Mouse (Mus musculus): ENCODE results near the gene Naif1. TPM values are rescaled to one million over a fixed set of nuclear protein-coding genes. Genes with fewer than 3 reads are reported as not detected.
A peak's percentile ranks its signal among the peaks of the same experiment; 100 is the strongest.

The Naif1 gene
- polyA plus RNA-seq, 1 experiment from 2014 or later: 4.5 TPM

DNA sequence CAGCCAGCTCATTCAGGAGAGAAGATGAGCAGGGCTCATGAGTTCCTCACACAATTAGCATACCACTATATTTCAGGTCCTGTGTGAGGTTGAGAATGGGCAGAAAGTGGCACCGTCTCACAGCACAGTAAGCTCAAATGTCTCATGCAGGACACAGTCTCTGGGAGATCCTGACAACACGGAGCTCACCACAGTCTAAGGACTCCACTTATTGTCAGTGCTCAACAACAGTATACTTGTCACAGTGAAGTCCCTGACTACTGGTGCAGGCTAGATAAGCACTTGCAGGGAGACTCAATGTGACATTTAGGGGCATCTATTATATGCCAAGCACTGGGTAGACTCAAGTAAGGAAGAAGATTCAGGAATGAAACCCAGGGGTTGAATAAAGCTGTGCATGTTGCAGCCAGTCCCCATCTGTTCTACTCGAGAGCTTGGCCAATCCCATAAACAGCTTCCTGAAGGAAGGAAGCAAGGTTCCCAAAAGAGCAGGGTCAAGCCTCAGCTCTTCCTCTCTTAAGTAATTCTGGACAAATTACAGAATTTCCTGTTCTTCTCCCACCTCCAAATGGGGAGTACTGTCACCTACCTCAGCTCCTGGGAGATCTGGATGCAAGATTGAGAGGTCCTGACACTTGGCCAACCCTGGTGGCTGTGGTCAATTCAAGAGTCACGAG, 20.9 kb upstream of the Naif1 start:
- H3K4me1 ChIP-seq (ENCODE audit: control insufficient read depth in 2 of 2, insufficient read depth in 2 of 2, low read length in 2 of 2): peaks cover 26 to 32% of the 10 kb centered on the region in 2 experiments
- H3K4me2 ChIP-seq (ENCODE audit: low read length): no peak overlapping the region
- no peak for ATAC-seq (ENCODE audit: insufficient number of reproducible peaks, insufficient read depth, low FRiP score, low read depth)
- H3K9ac ChIP-seq (ENCODE audit: low read length): no peak overlapping the region
- 73% methylated on average over 4 of the region's 4 CpGs for WGBS
- H3K27me3 ChIP-seq (ENCODE audit: control insufficient read depth, insufficient read depth, low read length): no peaks in the 10 kb centered on the region
- H3K36me3 ChIP-seq (ENCODE audit: control insufficient read depth, insufficient read depth, low read length): no peaks in the 10 kb centered on the region
- H3K9me3 ChIP-seq (ENCODE audit: control insufficient read depth, low read length): no peaks in the 10 kb centered on the region
- no peak overlapping the region for H3K27ac ChIP-seq (replicated peaks in 1 of 2; ENCODE audit: control insufficient read depth in 1 of 2, insufficient read depth in 1 of 2, low read depth in 2 of 2, low read length in 2 of 2)
- no peak overlapping the region for H3K4me3 ChIP-seq (ENCODE audit: control insufficient read depth in 1 of 2, insufficient read depth in 1 of 2, low read depth in 1 of 2, low read length in 2 of 2)

DNA sequence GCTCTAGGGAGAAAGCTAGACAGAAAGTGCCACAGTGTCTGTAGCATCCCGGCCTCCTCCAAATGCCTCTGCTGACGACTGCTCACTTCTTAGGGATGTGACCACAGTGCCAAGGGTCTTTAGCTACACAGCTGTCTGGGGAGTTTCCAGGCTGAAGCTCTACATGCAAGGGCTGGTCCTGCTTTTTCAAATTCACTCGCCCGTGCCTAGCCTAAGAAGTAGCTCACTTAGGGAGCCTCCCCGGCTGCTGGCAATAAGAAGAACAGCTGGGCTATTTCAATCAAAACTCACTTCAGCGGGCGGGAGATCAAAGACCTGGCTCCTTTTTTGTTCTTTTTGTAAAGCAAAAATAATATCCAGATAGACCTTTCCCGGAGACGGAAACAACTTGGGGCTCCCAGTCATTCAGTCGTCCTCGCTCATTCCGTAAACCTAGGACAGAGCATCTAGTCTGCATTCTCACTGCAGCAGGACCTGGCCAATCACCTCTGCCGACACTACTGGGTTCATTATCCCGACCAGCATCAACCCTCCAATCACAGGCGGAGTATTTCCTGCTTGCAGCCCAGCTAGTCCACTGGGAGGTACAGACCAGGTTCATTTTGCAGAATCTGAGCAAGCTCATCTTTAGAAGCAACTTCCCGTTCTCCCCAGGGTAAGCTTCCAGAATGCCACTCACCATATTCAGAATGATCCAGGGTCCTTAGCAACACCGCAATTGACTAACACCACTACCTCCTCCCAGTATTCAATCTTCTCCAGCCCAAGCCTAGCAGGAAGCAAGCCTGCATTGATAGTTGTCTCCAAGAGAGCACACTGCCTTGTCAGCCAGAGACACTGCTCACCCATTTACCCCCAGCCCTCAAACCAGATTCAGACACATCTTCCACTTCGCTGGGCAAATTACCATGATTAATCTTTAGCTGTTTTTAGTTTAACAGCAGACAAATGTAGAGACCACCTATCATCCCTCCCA, 19.3 kb upstream of the Naif1 start:
- peak overlapping the region; percentile 52 to 65 for H3K27ac ChIP-seq (replicated peaks in 1 of 2; ENCODE audit: control insufficient read depth in 1 of 2, insufficient read depth in 1 of 2, low read depth in 2 of 2, low read length in 2 of 2)
- peak overlapping the region; percentile 69 for H3K9ac ChIP-seq (ENCODE audit: low read length)
- H3K4me2 ChIP-seq (ENCODE audit: low read length): peak overlapping the region; percentile 65
- H3K4me1 ChIP-seq (ENCODE audit: control insufficient read depth in 2 of 2, insufficient read depth in 2 of 2, low read length in 2 of 2): peaks cover 20 to 21% of the 10 kb centered on the region in 2 experiments
- ATAC-seq (ENCODE audit: insufficient number of reproducible peaks, insufficient read depth, low FRiP score, low read depth): peak; percentile 82
- peak overlapping the region; percentile 40 to 41 for H3K4me3 ChIP-seq (ENCODE audit: control insufficient read depth in 1 of 2, insufficient read depth in 1 of 2, low read depth in 1 of 2, low read length in 2 of 2)
- no peaks in the 10 kb centered on the region for H3K27me3 ChIP-seq (ENCODE audit: control insufficient read depth, insufficient read depth, low read length)
- WGBS: 7% methylated on average over 18 of the region's 18 CpGs
- no peaks in the 10 kb centered on the region for H3K9me3 ChIP-seq (ENCODE audit: control insufficient read depth, low read length)
- no peaks in the 10 kb centered on the region for H3K36me3 ChIP-seq (ENCODE audit: control insufficient read depth, insufficient read depth, low read length)

DNA sequence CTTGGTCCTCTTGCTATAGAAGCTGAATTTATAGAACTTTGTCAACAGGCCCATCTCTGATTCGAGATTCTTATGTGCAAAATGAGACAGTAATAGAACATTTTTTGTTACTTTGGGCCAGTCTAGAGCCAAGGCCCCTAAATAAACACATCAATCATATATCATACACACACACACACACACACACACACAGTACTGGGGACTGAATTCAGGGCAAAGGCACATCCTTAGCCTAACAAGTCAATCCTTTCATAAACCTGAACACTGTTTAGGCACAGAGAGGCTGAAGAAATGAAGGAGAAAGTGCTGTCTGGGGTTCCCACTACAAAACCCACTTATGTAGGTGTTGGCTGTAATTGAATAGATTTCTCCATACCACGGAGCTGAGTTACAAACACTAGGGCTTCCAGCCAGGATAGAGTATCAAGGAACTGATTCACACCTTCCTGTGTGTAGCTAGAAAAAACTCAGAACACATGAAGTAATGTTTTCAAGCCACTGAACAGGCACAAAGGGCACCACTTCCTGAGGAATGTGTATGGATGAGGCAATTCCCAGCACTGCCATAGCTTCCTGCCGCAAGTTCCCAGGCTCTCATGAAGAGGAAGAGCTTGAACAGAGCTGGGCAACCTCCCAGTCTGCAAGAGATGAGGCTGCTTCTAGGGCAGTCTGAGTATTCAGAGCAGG, 13.4 kb upstream of the Naif1 start:
- Histone ChIP-seq H3K4me2 (ENCODE audit: low read length) (no peak overlapping the region), H3K27ac (replicated peaks in 1 of 2; ENCODE audit: control insufficient read depth in 1 of 2, insufficient read depth in 1 of 2, low read depth in 2 of 2, low read length in 2 of 2) (peak overlapping the region; percentile 42 to 75; a peak in 3 of 4 replicates), H3K4me1 (ENCODE audit: control insufficient read depth in 2 of 2, insufficient read depth in 2 of 2, low read length in 2 of 2) (peaks cover 0 to 15% of the 10 kb centered on the region in 2 experiments; a peak in 3 of 4 replicates), H3K9ac (ENCODE audit: low read length) (no peak overlapping the region), H3K36me3 (ENCODE audit: control insufficient read depth, insufficient read depth, low read length) (no peaks in the 10 kb centered on the region), H3K4me3 (ENCODE audit: control insufficient read depth in 1 of 2, insufficient read depth in 1 of 2, low read depth in 1 of 2, low read length in 2 of 2) (no peak overlapping the region), H3K27me3 (ENCODE audit: control insufficient read depth, insufficient read depth, low read length) (no peaks in the 10 kb centered on the region), H3K9me3 (ENCODE audit: control insufficient read depth, low read length) (no peaks in the 10 kb centered on the region)
- ATAC-seq (ENCODE audit: insufficient number of reproducible peaks, insufficient read depth, low FRiP score, low read depth): peak; percentile 78
- 46% methylated on average over 3 of the region's 3 CpGs for WGBS

DNA sequence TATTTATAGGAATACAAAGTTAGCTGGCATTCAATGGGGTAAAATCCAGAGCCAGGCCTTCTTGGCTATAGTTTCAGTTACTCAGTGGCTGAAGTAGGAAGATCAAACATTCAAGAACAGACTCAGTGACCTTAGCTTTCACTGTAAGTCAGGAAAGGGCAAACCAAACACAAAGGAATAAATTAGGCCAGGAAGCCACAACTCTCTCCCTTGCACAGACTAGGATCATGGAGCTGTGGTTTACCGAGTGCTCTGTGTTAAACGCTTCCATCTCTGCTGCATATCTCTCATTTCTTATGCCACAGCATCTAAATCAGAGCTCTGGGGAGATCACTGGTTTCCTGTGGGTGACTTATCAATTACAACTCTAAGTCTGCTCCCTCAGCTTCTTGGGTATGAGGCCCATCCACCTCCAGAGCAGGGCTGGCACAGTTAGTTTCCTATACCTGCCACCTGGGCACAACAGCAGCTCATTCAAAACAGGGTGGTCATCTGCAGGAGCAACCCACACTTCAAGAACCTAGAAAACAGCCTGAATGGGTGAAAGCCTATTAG, 12.6 kb upstream of the Naif1 start:
- Histone ChIP-seq H3K27ac (replicated peaks in 1 of 2; ENCODE audit: control insufficient read depth in 1 of 2, insufficient read depth in 1 of 2, low read depth in 2 of 2, low read length in 2 of 2) (peak overlapping the region; percentile 20 to 75; a peak in 3 of 4 replicates), H3K4me1 (ENCODE audit: control insufficient read depth in 2 of 2, insufficient read depth in 2 of 2, low read length in 2 of 2) (peaks cover 0 to 15% of the 10 kb centered on the region in 2 experiments; a peak in 3 of 4 replicates), H3K36me3 (ENCODE audit: control insufficient read depth, insufficient read depth, low read length) (no peaks in the 10 kb centered on the region), H3K4me3 (ENCODE audit: control insufficient read depth in 1 of 2, insufficient read depth in 1 of 2, low read depth in 1 of 2, low read length in 2 of 2) (no peak overlapping the region), H3K27me3 (ENCODE audit: control insufficient read depth, insufficient read depth, low read length) (no peaks in the 10 kb centered on the region), H3K9ac (ENCODE audit: low read length) (peak overlapping the region; percentile 54; the same call in 1 of the 2 replicates), H3K4me2 (ENCODE audit: low read length) (no peak overlapping the region), H3K9me3 (ENCODE audit: control insufficient read depth, low read length) (no peaks in the 10 kb centered on the region)
- 69% methylated on average over 2 of the region's 2 CpGs for WGBS
- ATAC-seq (ENCODE audit: insufficient number of reproducible peaks, insufficient read depth, low FRiP score, low read depth): no peak

DNA sequence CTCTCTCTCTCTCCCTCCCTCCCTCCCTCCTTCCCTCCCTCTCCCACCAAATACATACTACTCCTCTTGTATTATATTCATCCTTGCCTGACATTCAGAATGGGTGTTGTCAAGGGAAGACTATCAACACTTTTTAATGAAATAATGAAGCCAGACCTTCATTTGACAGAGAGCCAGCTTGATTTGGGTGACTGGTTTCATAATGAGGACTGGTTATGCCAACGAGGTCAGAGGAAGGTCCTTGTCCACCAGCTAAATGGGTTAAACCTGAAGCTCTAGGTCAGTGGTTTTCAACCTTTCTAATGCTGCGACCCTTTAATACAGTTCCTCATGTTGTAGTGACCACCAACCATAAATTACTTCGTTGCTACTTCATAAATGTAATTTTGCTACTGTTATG, 11.5 kb upstream of the Naif1 start:
- Histone ChIP-seq H3K4me2 (ENCODE audit: low read length) (no peak overlapping the region), H3K27me3 (ENCODE audit: control insufficient read depth, insufficient read depth, low read length) (no peaks in the 10 kb centered on the region), H3K27ac (replicated peaks in 1 of 2; ENCODE audit: control insufficient read depth in 1 of 2, insufficient read depth in 1 of 2, low read depth in 2 of 2, low read length in 2 of 2) (no peak overlapping the region), H3K9ac (ENCODE audit: low read length) (no peak overlapping the region), H3K36me3 (ENCODE audit: control insufficient read depth, insufficient read depth, low read length) (peaks cover 2% of the 10 kb centered on the region; the same call in 1 of the 2 replicates), H3K4me3 (ENCODE audit: control insufficient read depth in 1 of 2, insufficient read depth in 1 of 2, low read depth in 1 of 2, low read length in 2 of 2) (no peak overlapping the region), H3K4me1 (ENCODE audit: control insufficient read depth in 2 of 2, insufficient read depth in 2 of 2, low read length in 2 of 2) (peaks cover 0 to 15% of the 10 kb centered on the region in 2 experiments; a peak in 3 of 4 replicates), H3K9me3 (ENCODE audit: control insufficient read depth, low read length) (no peaks in the 10 kb centered on the region)
- 86% methylated on average over 3 of the region's 3 CpGs for WGBS
- no peak for ATAC-seq (ENCODE audit: insufficient number of reproducible peaks, insufficient read depth, low FRiP score, low read depth)

DNA sequence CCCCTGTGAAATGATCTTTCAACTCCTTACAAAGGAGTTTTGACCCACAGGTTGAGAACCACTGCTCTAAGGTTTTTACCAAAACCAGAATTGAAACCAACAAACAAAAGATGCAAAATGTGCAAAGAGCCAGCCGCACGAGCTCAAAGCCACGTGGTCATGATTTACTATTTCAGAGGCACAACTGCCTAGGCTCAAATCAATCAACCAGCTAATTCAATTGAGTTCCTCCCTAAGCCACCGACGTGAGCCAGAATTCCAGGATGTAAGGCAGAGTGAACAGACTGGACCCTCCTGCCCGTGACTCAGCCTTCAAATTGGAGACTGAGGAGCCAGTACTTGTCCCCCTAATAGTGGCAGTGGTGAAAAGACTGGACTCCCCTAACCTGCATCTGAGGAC, 11.1 kb upstream of the Naif1 start:
- Histone ChIP-seq H3K9ac (ENCODE audit: low read length) (no peak overlapping the region), H3K36me3 (ENCODE audit: control insufficient read depth, insufficient read depth, low read length) (peaks cover 7% of the 10 kb centered on the region; the same call in 1 of the 2 replicates), H3K27ac (replicated peaks in 1 of 2; ENCODE audit: control insufficient read depth in 1 of 2, insufficient read depth in 1 of 2, low read depth in 2 of 2, low read length in 2 of 2) (no peak overlapping the region), H3K27me3 (ENCODE audit: control insufficient read depth, insufficient read depth, low read length) (no peaks in the 10 kb centered on the region), H3K4me3 (ENCODE audit: control insufficient read depth in 1 of 2, insufficient read depth in 1 of 2, low read depth in 1 of 2, low read length in 2 of 2) (no peak overlapping the region), H3K9me3 (ENCODE audit: control insufficient read depth, low read length) (no peaks in the 10 kb centered on the region), H3K4me2 (ENCODE audit: low read length) (no peak overlapping the region), H3K4me1 (ENCODE audit: control insufficient read depth in 2 of 2, insufficient read depth in 2 of 2, low read length in 2 of 2) (peaks cover 0 to 15% of the 10 kb centered on the region in 2 experiments; a peak in 3 of 4 replicates)
- WGBS: 70% methylated on average over 6 of the region's 6 CpGs
- no peak for ATAC-seq (ENCODE audit: insufficient number of reproducible peaks, insufficient read depth, low FRiP score, low read depth)

DNA sequence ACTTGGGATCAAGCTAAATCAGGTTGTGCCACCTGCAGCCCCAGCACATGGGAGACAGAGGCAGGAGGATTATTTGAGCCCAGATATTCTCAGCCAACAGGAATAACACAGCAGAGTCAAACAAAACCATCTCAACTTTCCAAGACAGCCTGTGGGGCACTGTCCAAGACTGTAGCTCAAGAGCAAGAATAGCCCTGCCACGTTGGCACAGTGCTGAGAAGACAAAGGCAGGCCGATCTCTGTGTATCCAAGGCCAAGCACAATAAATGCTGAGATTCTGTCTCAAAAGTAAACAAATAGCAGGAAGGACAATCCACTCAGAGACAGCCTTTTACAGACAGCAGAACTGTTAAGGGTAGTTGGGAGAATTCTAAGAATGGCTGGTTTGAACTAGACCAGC, 10.1 kb upstream of the Naif1 start:
- H3K9me3 ChIP-seq (ENCODE audit: control insufficient read depth, low read length): no peaks in the 10 kb centered on the region
- 67% methylated on average over 2 of the region's 2 CpGs for WGBS
- peak overlapping the region; percentile 0 to 27; a peak in 1 of 4 replicates for H3K27ac ChIP-seq (replicated peaks in 1 of 2; ENCODE audit: control insufficient read depth in 1 of 2, insufficient read depth in 1 of 2, low read depth in 2 of 2, low read length in 2 of 2)
- H3K4me3 ChIP-seq (ENCODE audit: control insufficient read depth in 1 of 2, insufficient read depth in 1 of 2, low read depth in 1 of 2, low read length in 2 of 2): no peak overlapping the region
- no peak for ATAC-seq (ENCODE audit: insufficient number of reproducible peaks, insufficient read depth, low FRiP score, low read depth)
- no peak overlapping the region for H3K9ac ChIP-seq (ENCODE audit: low read length)
- H3K4me2 ChIP-seq (ENCODE audit: low read length): no peak overlapping the region
- H3K27me3 ChIP-seq (ENCODE audit: control insufficient read depth, insufficient read depth, low read length): no peaks in the 10 kb centered on the region
- H3K4me1 ChIP-seq (ENCODE audit: control insufficient read depth in 2 of 2, insufficient read depth in 2 of 2, low read length in 2 of 2): peaks cover 0 to 15% of the 10 kb centered on the region in 2 experiments; a peak in 3 of 4 replicates
- peaks cover 8% of the 10 kb centered on the region; the same call in 1 of the 2 replicates for H3K36me3 ChIP-seq (ENCODE audit: control insufficient read depth, insufficient read depth, low read length)

Measured in heart, embryonic 14.5 days (tissue).